Mouse (Mus musculus) lung, adult 2 months (tissue): ENCODE results near the gene Mrpl24. TPM values are rescaled to one million over a fixed set of nuclear protein-coding genes. Genes with fewer than 3 reads are reported as not detected.
A peak's percentile ranks its signal among the peaks of the same experiment; 100 is the strongest.

Source experiments
- DNase-seq: peaks from one replicate; pipeline ENCODE4 v3.0.0; 2022
- H3K4me1 ChIP-seq: fragments of 200-500 bp; 2 replicates; pipeline ENCODE4 v1.6.1; 2011; ENCODE audit warnings: low read length; ENCODE audit not compliant: control insufficient read depth, insufficient read depth
- H3K4me3 ChIP-seq: fragments of 200-500 bp; replicated peaks from 2 replicates; pipeline ENCODE3; 2011; ENCODE audit warnings: low read depth, mild to moderate bottlenecking, control low read depth, low read length; ENCODE audit errors: extremely low read depth
- CTCF ChIP-seq: fragments of 200-500 bp; IDR thresholded peaks from 2 replicates; pipeline ENCODE4 v1.5.1; 2011; ENCODE audit warnings: mild to moderate bottlenecking, low read length, control low read depth; ENCODE audit not compliant: insufficient read depth
- POLR2A ChIP-seq: fragments of 200-500 bp; IDR thresholded peaks from 2 replicates; pipeline ENCODE4 v1.6.1; 2011; ENCODE audit warnings: low read depth, mild to moderate bottlenecking, control low read depth, low read length, borderline replicate concordance; ENCODE audit errors: extremely low read depth
- WGBS: fragments of 180-500 bp; shearing (Covaris S2); methylation state at CpG from one replicate; pipeline ENCODE4 v1.1.7; 2018; 5-methylcytosine and 5-hydroxymethylcytosine counted together
- polyA plus RNA-seq: library from polyadenylated mRNA; depleted of rRNA; stranded (reverse); fragments of >200 nt; gene quantifications from 2 replicates; pipeline ENCODE4 v1.2.3, GENCODE M21; 2012; rRNA removed

Mrpl24 gene
- polyA plus RNA-seq, 1 experiment: 45.8 TPM

DNA sequence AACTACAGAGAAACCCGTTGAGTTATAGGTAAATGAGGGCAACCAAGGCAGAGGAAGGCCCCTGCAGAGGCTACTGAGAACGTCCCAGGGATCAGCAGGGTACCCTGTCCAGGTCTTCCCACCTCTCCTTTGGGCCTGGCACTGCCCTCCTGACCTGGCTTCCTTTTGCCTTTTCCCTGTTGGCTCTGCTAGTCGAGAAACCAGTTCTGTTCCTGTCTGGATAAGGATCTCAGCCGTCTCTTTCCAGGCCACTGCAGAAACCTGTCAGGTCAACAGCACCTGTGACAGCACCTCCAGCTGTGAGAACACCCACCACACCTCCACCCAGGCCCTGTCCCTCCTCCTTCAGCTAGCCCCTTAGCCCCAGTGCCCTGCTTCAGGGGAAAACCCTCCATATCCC lies 39.2 kb downstream of the Mrpl24 start:
- Histone ChIP-seq H3K4me3 (no peak overlapping the region), H3K4me1 (no peaks in the 10 kb centered on the region)
- 45% methylated on average over 4 of the region's 4 CpGs for WGBS
- no peak for DNase-seq
- TF ChIP-seq CTCF (no peak), POLR2A (no peak)

DNA sequence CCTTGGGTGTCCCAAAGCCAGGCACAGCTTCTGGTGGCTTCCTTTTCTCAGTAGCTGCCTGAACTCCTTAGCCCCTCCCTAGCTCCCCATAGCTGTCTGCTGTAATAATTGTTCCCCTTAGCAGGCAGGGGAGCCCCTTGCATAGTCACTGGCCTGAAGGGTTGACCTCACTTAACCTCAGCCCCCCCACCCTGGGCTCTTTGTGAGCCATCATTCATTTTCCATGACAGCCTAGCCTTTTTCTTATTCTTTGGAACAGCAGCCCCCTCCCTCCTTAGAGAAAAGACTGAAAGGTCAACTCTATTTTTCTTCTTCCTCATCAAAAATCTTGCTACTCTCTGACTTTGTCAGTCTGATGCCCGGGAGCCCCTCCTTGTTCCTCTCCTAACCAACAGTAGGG lies 39.7 kb downstream of the Mrpl24 start:
- 53% methylated on average over 1 of the region's 1 CpGs for WGBS
- DNase-seq: no peak
- no peaks in the 10 kb centered on the region for H3K4me1 ChIP-seq
- TF ChIP-seq CTCF (no peak), POLR2A (no peak)
- no peak overlapping the region for H3K4me3 ChIP-seq

GRCm38 (mm10) chr3:87959371-87959770 lies 40.1 kb downstream of the Mrpl24 start:
- TF ChIP-seq POLR2A (no peak), CTCF (no peak)
- DNase-seq: no peak
- Histone ChIP-seq H3K4me1 (no peaks in the 10 kb centered on the region), H3K4me3 (no peak overlapping the region)
- WGBS: 75% methylated on average over 7 of the region's 7 CpGs

DNA sequence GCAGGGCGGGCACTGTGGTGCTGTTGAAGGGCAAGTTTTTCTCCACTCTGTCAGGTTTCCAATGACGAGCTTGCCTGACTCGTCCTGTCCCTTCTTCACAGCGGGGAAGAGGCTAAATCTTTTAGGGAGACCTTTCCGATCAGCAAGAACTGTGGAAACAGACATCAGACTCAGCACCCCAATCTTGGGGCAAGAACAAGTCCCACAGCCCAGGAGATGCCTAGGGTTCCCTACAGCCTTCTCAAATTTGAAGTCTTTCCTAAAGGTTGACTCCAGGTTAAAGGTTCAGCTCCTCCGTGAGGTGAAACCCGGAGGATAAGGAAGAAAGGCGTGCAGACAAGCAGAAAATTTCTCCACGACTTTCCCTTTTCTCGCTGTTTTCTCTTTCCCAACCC lies 40.9 kb downstream of the Mrpl24 start:
- no peak for DNase-seq
- TF ChIP-seq CTCF (no peak), POLR2A (no peak)
- Histone ChIP-seq H3K4me1 (no peaks in the 10 kb centered on the region), H3K4me3 (no peak overlapping the region)
- WGBS: 20% methylated on average over 10 of the region's 10 CpGs

GRCm38 (mm10) chr3:87960586-87961191 lies 41.4 kb downstream of the Mrpl24 start:
- TF ChIP-seq POLR2A (no peak), CTCF (peak; percentile 98)
- WGBS: 2% methylated on average over 27 of the region's 27 CpGs
- H3K4me1 ChIP-seq: no peaks in the 10 kb centered on the region
- H3K4me3 ChIP-seq: peak overlapping the region; percentile 65
- peak; percentile 74 for DNase-seq

DNA sequence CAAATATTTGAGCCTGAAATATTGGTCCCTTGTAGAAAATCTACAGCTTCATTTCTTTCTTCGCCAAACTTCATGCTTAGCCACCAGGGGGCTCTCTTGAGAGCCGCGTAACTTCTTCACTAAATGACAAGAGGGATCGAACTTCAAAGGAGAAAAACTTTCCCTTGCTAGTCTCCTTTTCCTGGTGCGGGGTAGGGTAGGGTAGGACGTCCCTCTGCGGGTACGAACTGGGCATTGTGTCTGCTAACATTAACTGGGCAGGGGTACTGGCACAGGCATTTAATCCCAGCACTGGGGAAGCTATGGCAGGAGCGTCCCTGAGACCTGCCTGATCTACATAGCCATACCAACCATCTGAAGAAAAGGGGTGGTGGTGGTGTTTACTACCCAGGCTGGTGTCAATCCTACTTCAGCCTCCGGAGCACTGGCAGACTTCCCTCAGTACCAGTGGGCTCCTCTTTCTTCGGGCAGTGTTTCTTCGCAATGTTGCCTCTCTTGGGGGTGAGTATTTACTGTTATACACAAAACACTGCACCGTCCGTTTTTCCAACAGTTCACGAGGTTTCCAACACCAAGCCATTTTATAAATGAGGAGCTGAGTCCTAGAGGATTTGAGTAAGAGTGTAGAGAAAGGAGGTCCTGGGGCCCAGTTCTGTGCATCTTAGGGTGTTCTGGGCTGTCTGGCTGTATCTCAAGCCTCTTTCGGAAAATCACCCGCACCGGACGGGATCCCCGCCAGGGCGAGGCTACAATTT lies 51.1 kb downstream of the Mrpl24 start:
- WGBS: 2% methylated on average over 21 of the region's 21 CpGs
- Histone ChIP-seq H3K4me3 (peak overlapping the region; percentile 54), H3K4me1 (peaks cover 9% of the 10 kb centered on the region)
- TF ChIP-seq CTCF (peak; percentile 36; the same call in 1 of the 2 replicates), POLR2A (no peak)
- DNase-seq: peak; percentile 57

- Histone ChIP-seq H3K4me3 (peak within 1 kb of the TSS; percentile 74), H3K4me1 (peaks cover 9% of the 10 kb centered on the region)
- peak; percentile 59 for DNase-seq
- TF ChIP-seq CTCF (no peak), POLR2A (peak; percentile 96)
- WGBS: under 1% methylated on average over 44 of the region's 44 CpGs
Observed at GRCm38 (mm10) chr3:87970939-87971488, 51.7 kb downstream of the Mrpl24 start, which contains the start of gene Nes. Nes (plus strand) TSS chr3:87971078.

DNA sequence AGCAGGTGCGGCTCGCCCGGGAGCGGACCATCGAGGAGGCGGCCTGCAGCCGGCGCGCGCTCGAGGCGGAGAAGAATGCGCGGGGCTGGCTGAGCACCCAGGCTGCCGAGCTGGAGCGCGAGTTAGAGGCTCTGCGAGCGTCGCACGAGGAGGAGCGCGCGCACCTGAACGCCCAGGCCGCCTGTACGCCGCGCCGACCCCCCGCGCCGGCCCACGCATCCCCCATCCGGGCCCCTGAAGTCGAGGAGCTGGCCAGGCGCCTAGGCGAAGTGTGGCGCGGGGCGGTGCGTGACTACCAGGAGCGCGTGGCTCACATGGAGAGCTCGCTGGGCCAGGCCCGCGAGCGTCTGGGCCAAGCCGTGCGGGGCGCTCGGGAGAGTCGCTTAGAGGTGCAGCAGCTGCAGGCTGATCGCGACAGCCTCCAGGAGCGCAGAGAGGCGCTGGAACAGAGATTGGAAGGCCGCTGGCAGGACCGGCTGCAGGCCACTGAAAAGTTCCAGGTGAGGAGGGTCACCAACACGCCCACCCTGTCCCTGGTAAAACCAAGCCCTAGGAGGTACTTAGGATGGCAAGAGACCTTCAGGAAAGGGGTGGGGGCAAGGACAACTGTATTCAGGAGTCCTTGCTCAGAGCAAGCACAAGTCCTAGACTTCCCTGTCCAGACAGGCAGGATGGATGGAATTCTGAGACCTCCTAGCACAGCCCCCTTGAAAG lies 52.3 kb downstream of the Mrpl24 start:
- no peak for DNase-seq
- peak overlapping the region; percentile 74 for H3K4me3 ChIP-seq
- 2% methylated on average over 57 of the region's 60 CpGs for WGBS
- TF ChIP-seq CTCF (no peak), POLR2A (no peak)
- peaks cover 9% of the 10 kb centered on the region for H3K4me1 ChIP-seq

DNA sequence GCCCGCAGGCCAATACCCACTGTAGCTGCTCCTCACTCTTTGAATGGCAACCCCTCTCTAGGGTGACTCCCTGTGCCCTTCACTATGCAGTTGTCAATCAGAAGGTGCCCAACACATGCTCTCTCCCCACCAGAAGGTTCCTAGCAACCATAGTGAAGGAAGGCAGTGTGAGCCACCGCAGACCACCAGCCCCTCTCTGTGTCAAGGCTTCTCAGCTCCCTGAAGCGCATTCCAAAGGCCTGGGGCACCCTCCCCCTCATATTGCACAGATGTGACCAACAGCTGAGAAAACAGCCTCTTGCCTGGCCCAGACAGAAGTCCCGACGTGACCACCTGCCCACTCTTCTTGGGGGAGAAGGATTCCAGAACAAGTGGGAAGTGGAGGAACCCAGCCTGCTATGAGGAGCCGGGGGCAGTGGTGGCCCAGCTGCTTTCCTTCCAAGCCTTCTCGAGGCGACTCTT lies 52.9 kb downstream of the Mrpl24 start:
- no peak for DNase-seq
- 29% methylated on average over 8 of the region's 8 CpGs for WGBS
- peaks cover 9% of the 10 kb centered on the region for H3K4me1 ChIP-seq
- H3K4me3 ChIP-seq: peak overlapping the region; percentile 74
- TF ChIP-seq CTCF: no peak
- 0 out of 2 replicates have a peak, but pooled peaks have one; percentile 12 for TF ChIP-seq POLR2A

- 35% methylated on average over 5 of the region's 5 CpGs for WGBS
Observed at GRCm38 (mm10) chr3:87972776-87973175, 53.5 kb downstream of the Mrpl24 start.

More at GRCm38 (mm10) chr3:87972776-87973175, 53.5 kb downstream of the Mrpl24 start:
- Histone ChIP-seq H3K4me3 (peak overlapping the region; percentile 74), H3K4me1 (peaks cover 9% of the 10 kb centered on the region)
- DNase-seq: no peak
- TF ChIP-seq CTCF (no peak), POLR2A (no peak)

Other genes starting within 250 kb of the Mrpl24 start
- gene Lrrc71, start 170.9 kb upstream of the Mrpl24 start, polyA plus RNA-seq: 9.5 and 15.4 TPM in 2 replicates
- 0.56 and 0.87 TPM in 2 replicates for gene Ntrk1, start 124.3 kb upstream of the Mrpl24 start, polyA plus RNA-seq
- 0.19 and 0.66 TPM in 2 replicates for gene Insrr, start 122.6 kb upstream of the Mrpl24 start, polyA plus RNA-seq
- 87.2 and 112 TPM in 2 replicates for gene Pear1, start 95.2 kb upstream of the Mrpl24 start, polyA plus RNA-seq
- 2.6 and 2.8 TPM in 2 replicates for gene Sh2d2a, start 72.8 kb upstream of the Mrpl24 start, polyA plus RNA-seq
- gene Prcc, start 33.9 kb upstream of the Mrpl24 start, polyA plus RNA-seq: 26.2 and 30.7 TPM in 2 replicates
- 51.6 and 82.6 TPM in 2 replicates for gene Hdgf, start 13.2 kb upstream of the Mrpl24 start, polyA plus RNA-seq
- 10.7 and 12.8 TPM in 2 replicates for gene Isg20l2, start 10.8 kb downstream of the Mrpl24 start, polyA plus RNA-seq
- 28.3 and 29.7 TPM in 2 replicates for gene Rrnad1, start 11.2 kb downstream of the Mrpl24 start, polyA plus RNA-seq
- gene Crabp2, start 29.2 kb downstream of the Mrpl24 start, polyA plus RNA-seq: 15.1 TPM in 1 of 2 replicates, not detected in the other
- 26.4 and 31.4 TPM in 2 replicates for gene Nes, start 51.6 kb downstream of the Mrpl24 start, polyA plus RNA-seq
- 7.2 and 8.3 TPM in 2 replicates for gene Bcan, start 80.7 kb downstream of the Mrpl24 start, polyA plus RNA-seq
- gene Hapln2, start 108.1 kb downstream of the Mrpl24 start, polyA plus RNA-seq: 0.06 and 0.37 TPM in 2 replicates
- gene Gpatch4, start 123.6 kb downstream of the Mrpl24 start, polyA plus RNA-seq: 5.7 and 7.2 TPM in 2 replicates
- gene Naxe, start 139.0 kb downstream of the Mrpl24 start, polyA plus RNA-seq: 90.5 and 117 TPM in 2 replicates
- gene Ttc24, start 158.8 kb downstream of the Mrpl24 start, polyA plus RNA-seq: not detected in 2 replicates
- 1.8 and 2.5 TPM in 2 replicates for gene Iqgap3, start 162.5 kb downstream of the Mrpl24 start, polyA plus RNA-seq
- gene Mef2d, start 222.9 kb downstream of the Mrpl24 start, polyA plus RNA-seq: 87.0 and 94.3 TPM in 2 replicates